Mouse (Mus musculus): Measurements from ENCODE around the gene Gpr152. TPM values are rescaled to one million over a fixed set of nuclear protein-coding genes. Genes with fewer than 3 reads are reported as not detected.

Gpr152 gene
- polyA plus RNA-seq, 1 experiment from 2014 or later: not detected

DNA sequence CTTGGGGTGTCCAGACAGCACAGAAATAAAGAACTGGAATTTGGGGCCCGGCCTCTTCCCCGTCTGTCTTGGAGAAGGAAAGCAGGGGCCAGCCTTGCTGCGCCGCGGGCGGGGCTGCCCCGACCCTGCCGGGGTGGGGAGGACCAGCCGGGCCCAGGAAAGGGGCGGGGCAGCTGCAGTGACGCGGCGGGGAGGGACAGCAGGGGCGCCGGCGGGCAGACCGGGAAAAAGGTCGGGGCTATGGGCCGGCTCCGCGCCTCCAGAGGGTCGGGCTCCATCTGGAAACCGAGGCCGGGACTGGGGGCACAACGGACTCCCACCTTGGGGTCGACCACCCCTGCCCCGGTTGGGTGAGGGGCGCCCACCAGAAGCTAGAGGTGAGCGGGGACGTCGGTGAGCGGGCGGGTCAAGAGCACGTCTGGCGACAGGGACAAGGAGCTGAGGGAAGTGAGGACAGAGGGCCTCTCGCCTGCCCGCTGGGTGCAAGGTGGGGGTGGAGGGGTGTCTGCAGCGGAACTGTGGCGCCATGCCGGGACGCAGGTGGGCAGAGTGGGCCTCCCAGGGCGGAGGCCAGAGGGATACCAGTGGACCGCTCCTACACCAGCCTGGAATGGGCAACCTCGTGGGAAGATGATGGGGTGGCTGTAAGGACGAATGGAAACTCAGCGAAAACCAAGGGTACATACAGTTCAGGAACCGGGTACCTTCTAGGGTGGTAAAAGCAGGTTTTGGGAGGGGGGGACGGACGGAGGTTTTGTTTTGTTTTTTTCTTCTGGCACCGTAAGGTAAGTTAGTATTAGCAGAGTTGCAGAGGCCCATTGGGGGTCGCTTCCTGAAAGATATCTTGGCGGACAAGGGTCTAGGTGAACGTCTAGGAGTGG lies 39.5 kb upstream of the Gpr152 start, which contains the start of gene Pitpnm1:
Pitpnm1 (plus strand) TSS at position 162 of the 881 bp plus-strand sequence.
- Histone ChIP-seq H3K4me1 (peaks cover 50% of the 10 kb centered on the region), H3K9ac (peak within 1 kb of the TSS; percentile 72), H3K27ac (no peak within 1 kb of the TSS), H3K27me3 (peaks cover 44% of the 10 kb centered on the region), H3K4me2 (peak within 1 kb of the TSS; percentile 93), H3K4me3 (peak within 1 kb of the TSS; percentile 51), H3K9me3 (no peaks in the 10 kb centered on the region), H3K36me3 (no peaks in the 10 kb centered on the region)
- WGBS: under 1% methylated on average over 52 of the region's 53 CpGs
- no peak for ATAC-seq (ENCODE audit: insufficient number of reproducible peaks, insufficient read depth, low FRiP score, low TSS enrichment, low read depth)

DNA sequence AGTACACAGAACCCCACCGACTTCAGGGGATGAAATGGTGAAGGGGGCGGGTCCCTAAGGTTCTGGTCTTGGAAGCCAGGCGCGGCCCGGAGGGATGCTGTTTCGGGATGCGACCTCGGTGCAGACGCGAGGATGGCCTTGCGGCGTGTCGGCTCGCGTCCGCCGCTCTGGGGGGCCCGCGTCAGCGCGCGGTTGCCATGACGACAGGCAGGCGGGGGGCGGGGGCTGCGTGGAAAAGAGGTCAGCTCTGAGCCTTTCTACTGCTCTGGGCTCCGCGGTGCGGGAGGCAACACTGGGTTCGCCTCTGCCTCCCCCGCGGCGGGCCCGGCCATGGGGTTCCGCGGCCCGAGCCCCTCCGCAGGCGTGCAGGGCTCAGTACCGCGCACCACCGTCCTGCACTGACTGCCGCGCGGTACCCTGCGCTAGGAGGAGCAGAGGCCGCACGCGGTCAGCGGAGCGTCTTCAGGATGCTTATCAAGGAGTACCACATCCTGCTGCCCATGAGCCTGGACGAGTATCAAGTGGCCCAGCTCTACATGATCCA lies 38.8 kb upstream of the Gpr152 start:
- Histone ChIP-seq H3K36me3 (no peaks in the 10 kb centered on the region), H3K9ac (peak overlapping the region; percentile 72), H3K4me3 (peak overlapping the region; percentile 51), H3K27ac (no peak overlapping the region), H3K27me3 (peaks cover 44% of the 10 kb centered on the region), H3K4me2 (peak overlapping the region; percentile 93), H3K4me1 (peaks cover 50% of the 10 kb centered on the region), H3K9me3 (no peaks in the 10 kb centered on the region)
- ATAC-seq (ENCODE audit: insufficient number of reproducible peaks, insufficient read depth, low FRiP score, low TSS enrichment, low read depth): no peak
- WGBS: under 1% methylated on average over 52 of the region's 52 CpGs

DNA sequence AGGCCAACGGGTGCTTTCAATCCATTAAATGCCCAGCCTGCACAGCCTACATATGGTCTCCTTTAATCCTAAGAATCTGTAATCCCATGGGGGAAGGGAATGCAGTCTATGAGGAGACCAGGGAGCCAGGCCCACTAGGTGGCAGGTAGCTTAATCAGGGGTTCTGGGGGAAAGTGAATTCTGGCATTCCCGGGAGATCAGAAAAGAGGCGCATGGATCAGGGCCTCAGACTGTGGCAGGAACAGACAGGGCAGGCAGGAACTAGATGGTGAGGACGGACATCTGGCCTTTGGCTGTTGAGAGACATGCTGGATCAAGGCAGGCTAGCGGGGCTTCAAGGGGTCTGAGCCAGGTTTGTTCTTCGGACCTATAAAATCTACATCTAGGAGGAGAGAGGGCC lies 38.1 kb upstream of the Gpr152 start:
- 55% methylated on average over 6 of the region's 6 CpGs for WGBS
- H3K4me3 ChIP-seq: peak overlapping the region; percentile 51
- no peaks in the 10 kb centered on the region for H3K36me3 ChIP-seq
- H3K27me3 ChIP-seq: peaks cover 44% of the 10 kb centered on the region
- H3K9ac ChIP-seq: peak overlapping the region; percentile 72; the same call in 1 of the 2 replicates
- no peaks in the 10 kb centered on the region for H3K9me3 ChIP-seq
- no peak overlapping the region for H3K27ac ChIP-seq
- no peak for ATAC-seq (ENCODE audit: insufficient number of reproducible peaks, insufficient read depth, low FRiP score, low TSS enrichment, low read depth)
- H3K4me1 ChIP-seq: peaks cover 44% of the 10 kb centered on the region
- H3K4me2 ChIP-seq: peak overlapping the region; percentile 93

DNA sequence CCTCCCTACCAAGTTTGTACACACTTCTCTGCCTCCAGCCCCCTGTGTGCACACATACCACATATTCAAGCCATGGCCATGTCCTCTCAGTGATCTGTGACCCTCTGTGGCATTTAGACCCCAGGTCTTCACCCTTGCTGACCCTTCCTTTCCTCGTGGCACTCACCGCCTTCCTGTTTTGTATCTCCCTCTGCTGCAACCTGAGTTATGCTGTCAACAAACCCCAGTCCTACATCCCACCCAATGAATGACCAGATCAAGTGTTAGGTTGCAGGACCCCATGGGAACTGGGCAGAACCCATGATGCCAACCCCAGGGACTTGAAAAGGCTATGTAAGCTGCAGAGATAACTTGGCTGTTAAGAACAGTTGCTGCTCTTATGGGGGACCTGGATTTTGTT lies 37.5 kb upstream of the Gpr152 start:
- no peaks in the 10 kb centered on the region for H3K36me3 ChIP-seq
- no peak overlapping the region for H3K9ac ChIP-seq
- H3K4me3 ChIP-seq: no peak overlapping the region
- H3K4me1 ChIP-seq: peaks cover 42% of the 10 kb centered on the region
- peaks cover 44% of the 10 kb centered on the region for H3K27me3 ChIP-seq
- no peaks in the 10 kb centered on the region for H3K9me3 ChIP-seq
- ATAC-seq (ENCODE audit: insufficient number of reproducible peaks, insufficient read depth, low FRiP score, low TSS enrichment, low read depth): no peak
- no peak overlapping the region for H3K27ac ChIP-seq
- H3K4me2 ChIP-seq: no peak overlapping the region
- 80% methylated on average over 2 of the region's 2 CpGs for WGBS

DNA sequence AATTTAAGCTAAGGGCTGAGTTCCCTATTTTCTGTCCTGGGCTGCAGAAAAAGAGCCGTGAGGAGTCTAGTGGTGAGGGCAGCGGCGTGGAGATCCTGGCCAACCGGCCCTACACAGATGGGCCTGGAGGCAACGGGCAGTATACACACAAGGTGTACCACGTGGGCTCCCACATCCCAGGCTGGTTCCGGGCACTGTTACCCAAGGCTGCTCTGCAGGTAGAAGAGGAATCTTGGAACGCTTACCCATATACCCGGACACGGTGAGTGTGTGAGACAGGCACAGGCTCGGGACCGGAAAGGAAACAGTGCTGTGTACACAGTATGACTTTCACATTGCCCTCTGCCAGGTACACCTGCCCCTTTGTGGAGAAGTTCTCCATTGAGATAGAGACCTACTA lies 37.0 kb upstream of the Gpr152 start:
- Histone ChIP-seq H3K27me3 (peaks cover 44% of the 10 kb centered on the region), H3K9ac (no peak overlapping the region), H3K9me3 (no peaks in the 10 kb centered on the region), H3K4me3 (no peak overlapping the region), H3K4me1 (peaks cover 38% of the 10 kb centered on the region), H3K27ac (no peak overlapping the region), H3K36me3 (no peaks in the 10 kb centered on the region), H3K4me2 (no peak overlapping the region)
- no peak for ATAC-seq (ENCODE audit: insufficient number of reproducible peaks, insufficient read depth, low FRiP score, low TSS enrichment, low read depth)
- 93% methylated on average over 12 of the region's 12 CpGs for WGBS

DNA sequence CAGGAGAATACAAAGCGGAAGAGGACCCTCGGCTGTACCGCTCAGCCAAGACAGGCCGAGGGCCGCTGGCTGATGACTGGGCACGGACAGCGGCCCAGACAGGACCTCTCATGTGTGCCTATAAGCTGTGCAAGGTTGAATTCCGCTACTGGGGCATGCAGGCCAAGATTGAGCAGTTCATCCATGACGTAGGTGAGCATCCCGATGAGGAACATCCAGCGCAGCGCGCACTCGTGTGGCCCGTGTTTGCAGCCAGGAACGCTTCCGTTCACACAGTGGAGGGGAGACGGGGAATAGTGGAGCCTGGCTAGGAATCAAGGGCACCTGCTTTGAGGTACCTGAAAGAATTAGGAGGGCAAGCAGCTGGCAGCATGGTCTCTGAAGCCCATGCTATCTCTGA lies 36.3 kb upstream of the Gpr152 start:
- no peak overlapping the region for H3K9ac ChIP-seq

DNA sequence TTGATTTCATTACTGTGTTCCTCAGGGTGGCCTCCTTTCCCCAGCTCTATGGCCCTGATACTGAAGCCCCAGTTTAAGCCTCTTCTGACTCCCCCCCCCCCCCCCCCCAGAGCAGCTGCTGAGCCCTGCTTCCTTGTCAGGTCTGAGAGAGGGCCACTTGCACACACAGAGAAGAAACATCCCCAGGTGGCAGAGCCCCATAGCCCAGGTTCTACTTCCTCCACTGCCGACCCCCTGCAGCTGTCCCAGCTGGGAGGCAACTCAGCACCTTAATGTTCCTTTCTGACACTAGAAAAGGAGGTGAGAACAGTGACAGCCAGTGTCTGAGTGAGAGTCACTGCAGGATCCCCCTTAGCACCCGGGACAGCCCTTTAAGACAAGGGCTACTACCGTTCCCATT lies 35.8 kb upstream of the Gpr152 start:
- Histone ChIP-seq H3K4me3 (no peak overlapping the region), H3K4me2 (no peak overlapping the region), H3K9me3 (no peaks in the 10 kb centered on the region), H3K27ac (no peak overlapping the region), H3K9ac (no peak overlapping the region), H3K36me3 (no peaks in the 10 kb centered on the region), H3K27me3 (peaks cover 44% of the 10 kb centered on the region), H3K4me1 (peaks cover 28% of the 10 kb centered on the region)
- 75% methylated on average over 3 of the region's 3 CpGs for WGBS
- ATAC-seq (ENCODE audit: insufficient number of reproducible peaks, insufficient read depth, low FRiP score, low TSS enrichment, low read depth): no peak

More for the DNA sequence above, 36.3 kb upstream of the Gpr152 start:
- ATAC-seq (ENCODE audit: insufficient number of reproducible peaks, insufficient read depth, low FRiP score, low TSS enrichment, low read depth): no peak
- H3K9me3 ChIP-seq: no peaks in the 10 kb centered on the region
- WGBS: 91% methylated on average over 18 of the region's 18 CpGs
- peaks cover 44% of the 10 kb centered on the region for H3K27me3 ChIP-seq
- H3K4me3 ChIP-seq: no peak overlapping the region
- no peak overlapping the region for H3K4me2 ChIP-seq
- H3K36me3 ChIP-seq: no peaks in the 10 kb centered on the region
- no peak overlapping the region for H3K27ac ChIP-seq
- H3K4me1 ChIP-seq: peaks cover 33% of the 10 kb centered on the region

DNA sequence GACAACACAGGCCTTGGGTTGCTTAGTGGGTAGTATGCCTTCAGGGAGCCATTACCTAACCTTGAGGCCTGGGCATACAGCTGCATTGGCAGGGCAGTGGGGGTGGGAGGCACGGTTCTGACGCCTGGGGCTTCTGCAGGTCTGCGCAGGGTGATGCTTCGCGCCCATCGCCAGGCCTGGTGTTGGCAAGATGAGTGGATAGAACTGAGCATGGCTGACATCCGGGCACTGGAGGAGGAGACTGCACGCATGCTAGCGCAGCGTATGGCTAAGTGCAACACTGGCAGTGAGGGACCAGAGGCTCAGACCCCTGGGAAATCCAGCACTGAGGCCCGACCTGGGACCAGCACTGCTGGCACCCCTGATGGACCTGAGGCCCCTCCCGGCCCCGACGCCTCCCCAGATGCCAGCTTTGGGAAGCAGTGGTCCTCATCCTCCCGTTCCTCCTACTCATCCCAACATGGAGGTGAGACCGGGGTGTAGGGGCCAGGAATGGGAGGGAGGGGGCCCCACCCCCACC lies 34.9 kb upstream of the Gpr152 start:
- H3K4me1 ChIP-seq: peaks cover 19% of the 10 kb centered on the region
- WGBS: 91% methylated on average over 16 of the region's 16 CpGs
- peaks cover 35% of the 10 kb centered on the region for H3K27me3 ChIP-seq
- H3K4me3 ChIP-seq: no peak overlapping the region
- H3K4me2 ChIP-seq: no peak overlapping the region
- no peaks in the 10 kb centered on the region for H3K9me3 ChIP-seq
- no peak for ATAC-seq (ENCODE audit: insufficient number of reproducible peaks, insufficient read depth, low FRiP score, low TSS enrichment, low read depth)
- no peak overlapping the region for H3K9ac ChIP-seq
- no peaks in the 10 kb centered on the region for H3K36me3 ChIP-seq
- no peak overlapping the region for H3K27ac ChIP-seq

DNA sequence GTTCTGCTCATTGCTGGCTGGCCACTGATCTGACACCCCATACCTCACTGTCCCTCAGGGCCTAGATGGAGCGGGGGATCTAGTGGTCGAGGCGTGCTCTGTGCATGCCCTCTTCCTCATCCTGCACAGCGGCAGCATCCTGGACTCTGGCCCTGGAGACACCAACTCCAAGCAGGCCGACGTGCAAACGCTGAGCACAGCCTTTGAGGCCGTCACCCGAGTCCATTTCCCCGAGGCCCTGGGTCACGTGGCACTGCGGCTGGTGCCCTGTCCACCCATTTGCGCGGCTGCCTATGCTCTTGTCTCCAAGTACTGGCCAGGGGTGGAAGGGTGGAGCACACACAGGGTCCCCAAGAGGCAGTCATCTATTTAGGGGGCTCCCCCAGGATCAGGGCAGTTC lies 32.9 kb upstream of the Gpr152 start:
- 86% methylated on average over 14 of the region's 14 CpGs for WGBS
- H3K9me3 ChIP-seq: no peaks in the 10 kb centered on the region
- no peak overlapping the region for H3K9ac ChIP-seq
- H3K27me3 ChIP-seq: peaks cover 16% of the 10 kb centered on the region
- no peak overlapping the region for H3K27ac ChIP-seq
- no peak overlapping the region for H3K4me3 ChIP-seq
- H3K4me2 ChIP-seq: no peak overlapping the region
- peaks cover 4% of the 10 kb centered on the region; the same call in 1 of the 2 replicates for H3K36me3 ChIP-seq
- no peak for ATAC-seq (ENCODE audit: insufficient number of reproducible peaks, insufficient read depth, low FRiP score, low TSS enrichment, low read depth)
- no peaks in the 10 kb centered on the region for H3K4me1 ChIP-seq

DNA sequence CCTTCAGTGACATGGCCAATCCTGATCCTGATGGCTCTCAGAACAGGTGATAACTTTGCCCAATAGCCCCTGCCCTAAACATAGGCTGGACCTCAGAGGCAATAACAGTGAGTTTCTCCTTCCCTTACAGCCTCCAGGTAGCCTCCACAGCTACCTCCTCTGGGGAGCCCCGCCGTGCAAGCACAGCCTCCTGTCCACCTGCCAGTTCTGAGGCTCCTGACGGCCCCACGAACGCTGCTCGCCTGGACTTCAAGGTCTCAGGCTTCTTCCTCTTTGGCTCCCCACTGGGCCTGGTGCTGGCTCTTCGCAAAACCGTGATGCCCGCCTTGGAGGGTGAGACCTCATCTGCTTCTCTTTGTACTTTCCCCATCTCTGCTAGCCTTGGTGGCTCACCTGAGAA lies 31.1 kb upstream of the Gpr152 start:
- Histone ChIP-seq H3K4me3 (no peak overlapping the region), H3K9ac (no peak overlapping the region), H3K27ac (no peak overlapping the region), H3K4me1 (no peaks in the 10 kb centered on the region), H3K36me3 (peaks cover 23% of the 10 kb centered on the region), H3K4me2 (no peak overlapping the region), H3K27me3 (no peaks in the 10 kb centered on the region), H3K9me3 (no peaks in the 10 kb centered on the region)
- no peak for ATAC-seq (ENCODE audit: insufficient number of reproducible peaks, insufficient read depth, low FRiP score, low TSS enrichment, low read depth)
- WGBS: 86% methylated on average over 9 of the region's 9 CpGs

DNA sequence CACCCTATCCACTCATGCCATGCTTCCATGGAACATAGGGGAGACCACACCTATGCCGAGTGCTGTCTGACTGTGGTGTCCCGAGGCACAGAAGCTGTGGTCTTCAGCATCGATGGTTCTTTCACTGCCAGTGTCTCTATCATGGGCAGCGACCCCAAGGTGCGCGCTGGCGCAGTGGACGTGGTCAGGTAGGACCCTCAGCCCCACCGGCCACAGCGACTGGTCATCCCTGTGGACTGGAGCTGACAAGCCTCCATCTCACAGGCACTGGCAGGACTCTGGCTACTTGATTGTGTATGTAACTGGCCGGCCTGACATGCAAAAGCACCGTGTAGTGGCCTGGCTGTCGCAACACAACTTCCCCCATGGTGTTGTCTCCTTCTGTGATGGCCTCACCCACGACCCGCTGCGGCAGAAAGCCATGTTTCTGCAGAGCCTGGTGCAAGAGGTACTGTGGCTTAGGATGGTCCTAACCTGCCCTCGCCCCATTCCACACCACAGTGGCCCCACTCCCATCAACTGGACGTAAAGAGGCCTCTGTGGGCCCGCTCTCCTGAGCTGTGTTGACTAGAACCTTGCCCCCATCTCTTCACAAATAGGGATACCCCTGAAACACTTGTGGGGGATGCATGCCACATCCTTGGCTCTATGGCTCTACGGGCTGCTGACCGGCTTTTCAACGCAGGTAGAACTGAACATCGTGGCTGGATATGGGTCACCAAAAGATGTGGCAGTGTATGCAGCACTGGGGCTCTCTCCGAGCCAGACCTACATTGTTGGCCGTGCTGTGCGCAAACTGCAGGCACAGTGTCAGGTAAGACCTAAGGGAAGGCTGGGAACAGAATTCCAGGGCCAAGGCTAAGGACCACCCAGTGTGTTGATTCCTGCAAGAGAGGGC lies 27.3 kb upstream of the Gpr152 start:
- H3K27ac ChIP-seq: no peak overlapping the region
- 93% methylated on average over 26 of the region's 26 CpGs for WGBS
- peak overlapping the region; percentile 46; the same call in 1 of the 2 replicates for H3K9ac ChIP-seq
- H3K27me3 ChIP-seq: no peaks in the 10 kb centered on the region
- no peaks in the 10 kb centered on the region for H3K4me1 ChIP-seq
- H3K9me3 ChIP-seq: no peaks in the 10 kb centered on the region
- no peak for ATAC-seq (ENCODE audit: insufficient number of reproducible peaks, insufficient read depth, low FRiP score, low TSS enrichment, low read depth)
- H3K36me3 ChIP-seq: peaks cover 59% of the 10 kb centered on the region
- no peak overlapping the region for H3K4me2 ChIP-seq
- H3K4me3 ChIP-seq: no peak overlapping the region
